Mouse (Mus musculus): Measurements from ENCODE around the gene Nup188. TPM values are rescaled to one million over a fixed set of nuclear protein-coding genes. Genes with fewer than 3 reads are reported as not detected.
A peak's percentile ranks its signal among the peaks of the same experiment; 100 is the strongest.

The Nup188 gene
- polyA plus RNA-seq, 1 experiment from 2014 or later, result 28.2 TPM

DNA sequence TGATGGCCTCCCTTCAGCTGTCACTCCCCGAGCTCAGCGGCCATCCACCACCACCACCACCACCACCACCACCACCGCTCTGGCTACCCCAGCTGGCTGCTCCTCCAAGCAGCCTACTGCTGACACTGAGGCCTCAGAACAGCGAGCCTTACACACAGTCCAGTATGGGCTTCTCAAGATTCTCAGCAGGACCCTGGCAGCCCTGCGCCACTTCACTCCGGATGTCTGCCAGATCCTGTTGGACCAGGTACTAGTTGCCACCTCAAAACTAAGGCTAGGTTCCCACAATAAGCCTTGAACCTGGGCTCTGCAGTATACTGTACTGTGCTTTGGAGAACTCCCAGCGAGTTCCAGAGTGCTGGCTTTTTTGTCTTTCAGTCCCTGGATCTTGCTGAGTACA is 56.3 kb downstream of the Nup188 start:
- Histone ChIP-seq H3K4me1 (no peaks in the 10 kb centered on the region), H3K9ac (no peak overlapping the region), H3K9me3 (no peaks in the 10 kb centered on the region), H3K4me2 (no peak overlapping the region), H3K4me3 (no peak overlapping the region), H3K27ac (no peak overlapping the region), H3K27me3 (no peaks in the 10 kb centered on the region), H3K36me3 (peaks cover 95% of the 10 kb centered on the region)
- no peak for ATAC-seq (ENCODE audit: insufficient number of reproducible peaks, low FRiP score, low TSS enrichment, low read depth)
- WGBS, result 92% methylated on average over 7 of the region's 7 CpGs

DNA sequence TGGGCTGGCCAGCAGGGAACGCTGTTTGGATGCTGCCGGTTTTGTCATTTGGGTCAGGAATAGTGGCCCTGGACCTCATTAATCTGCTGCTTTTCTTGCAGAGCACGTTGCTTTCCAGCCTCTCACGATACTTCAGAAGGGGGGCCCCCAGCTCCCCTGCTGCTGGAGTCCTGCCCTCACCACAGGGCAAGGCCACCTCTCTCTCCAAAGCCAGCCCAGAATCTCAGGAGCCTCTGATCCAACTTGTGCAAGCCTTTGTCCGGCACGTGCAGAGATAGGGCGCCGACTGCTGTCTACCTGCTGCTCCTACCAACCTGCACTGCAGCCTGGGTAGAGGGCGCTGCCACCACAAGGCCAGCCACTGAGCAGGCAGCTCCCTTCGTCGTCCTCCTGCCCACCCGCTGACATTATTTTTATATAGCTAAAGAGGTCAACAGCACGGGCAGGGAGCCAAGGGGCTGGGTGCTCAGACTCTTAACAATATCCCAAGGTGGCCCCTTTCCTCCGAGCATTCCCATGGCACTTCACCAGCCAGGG is 57.5 kb downstream of the Nup188 start:
- WGBS, result 74% methylated on average over 14 of the region's 14 CpGs
- H3K9me3 ChIP-seq, result no peaks in the 10 kb centered on the region
- peak overlapping the region; percentile 30; the same call in 1 of the 2 replicates for H3K27ac ChIP-seq
- no peaks in the 10 kb centered on the region for H3K27me3 ChIP-seq
- no peak for ATAC-seq (ENCODE audit: insufficient number of reproducible peaks, low FRiP score, low TSS enrichment, low read depth)
- no peaks in the 10 kb centered on the region for H3K4me1 ChIP-seq
- no peak overlapping the region for H3K9ac ChIP-seq
- H3K36me3 ChIP-seq, result peaks cover 98% of the 10 kb centered on the region
- no peak overlapping the region for H3K4me3 ChIP-seq
- no peak overlapping the region for H3K4me2 ChIP-seq

DNA sequence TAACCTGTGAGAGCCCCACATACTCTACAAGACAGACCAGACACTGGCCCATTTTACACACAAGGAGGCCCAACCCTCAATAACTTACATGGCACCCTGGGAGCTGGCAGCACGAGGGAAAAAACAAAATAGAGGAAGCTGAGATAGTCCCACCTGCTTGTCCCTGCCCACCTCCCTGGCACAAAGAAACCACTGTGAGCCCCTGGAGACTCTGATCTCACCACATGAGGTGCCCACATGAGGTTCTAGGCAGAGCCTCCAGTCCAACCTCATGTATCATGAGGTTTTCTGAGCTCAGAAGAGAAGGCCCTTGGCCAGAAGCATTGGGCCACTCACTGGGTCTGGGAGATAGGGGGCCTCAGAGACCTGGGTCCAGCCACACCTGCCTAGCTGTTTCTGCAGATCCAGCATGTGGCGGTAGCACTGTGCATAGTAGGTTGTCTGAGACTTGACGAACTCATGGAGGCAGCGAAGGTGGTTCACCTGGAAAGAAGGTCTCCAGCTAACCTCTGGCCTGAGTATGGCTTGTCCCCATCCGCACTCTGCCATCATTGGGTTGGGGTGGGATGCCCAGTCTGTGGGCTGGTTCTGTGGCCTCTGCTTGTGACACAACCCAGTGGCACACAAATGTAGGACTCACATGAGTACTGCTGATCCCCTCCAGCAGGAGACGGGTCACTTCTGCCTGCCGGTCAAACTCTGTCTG is 59.9 kb downstream of the Nup188 start:
- WGBS, result 89% methylated on average over 7 of the region's 7 CpGs
- Histone ChIP-seq H3K9me3 (no peaks in the 10 kb centered on the region), H3K36me3 (peaks cover 97% of the 10 kb centered on the region), H3K27ac (no peak overlapping the region), H3K27me3 (no peaks in the 10 kb centered on the region), H3K4me1 (no peaks in the 10 kb centered on the region), H3K4me2 (no peak overlapping the region), H3K9ac (no peak overlapping the region), H3K4me3 (no peak overlapping the region)
- ATAC-seq (ENCODE audit: insufficient number of reproducible peaks, low FRiP score, low TSS enrichment, low read depth), result no peak

DNA sequence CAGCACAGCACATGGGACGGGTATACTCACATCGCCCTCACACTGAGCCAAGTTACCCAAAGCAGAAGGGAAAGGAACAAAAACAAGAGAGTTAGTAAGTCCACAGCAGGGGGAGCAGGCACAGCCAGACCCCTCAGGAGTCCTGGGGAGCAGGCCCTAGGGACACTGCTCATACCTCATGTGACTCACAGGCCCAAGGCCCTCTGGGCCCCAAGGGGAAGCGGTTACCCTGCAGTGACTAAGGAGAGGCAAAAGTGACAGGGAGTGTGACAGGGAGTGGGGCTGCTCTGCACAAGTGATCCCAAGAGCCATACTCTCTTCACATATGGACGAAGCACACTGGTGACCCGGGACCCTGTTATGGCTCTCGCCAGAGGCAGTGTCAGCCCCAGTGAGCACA is 63.0 kb downstream of the Nup188 start:
- Histone ChIP-seq H3K4me1 (no peaks in the 10 kb centered on the region), H3K27ac (no peak overlapping the region), H3K27me3 (no peaks in the 10 kb centered on the region), H3K36me3 (peaks cover 87% of the 10 kb centered on the region), H3K4me3 (no peak overlapping the region), H3K9ac (no peak overlapping the region), H3K9me3 (no peaks in the 10 kb centered on the region), H3K4me2 (no peak overlapping the region)
- WGBS, result 86% methylated on average over 6 of the region's 6 CpGs
- ATAC-seq (ENCODE audit: insufficient number of reproducible peaks, low FRiP score, low TSS enrichment, low read depth), result no peak

DNA sequence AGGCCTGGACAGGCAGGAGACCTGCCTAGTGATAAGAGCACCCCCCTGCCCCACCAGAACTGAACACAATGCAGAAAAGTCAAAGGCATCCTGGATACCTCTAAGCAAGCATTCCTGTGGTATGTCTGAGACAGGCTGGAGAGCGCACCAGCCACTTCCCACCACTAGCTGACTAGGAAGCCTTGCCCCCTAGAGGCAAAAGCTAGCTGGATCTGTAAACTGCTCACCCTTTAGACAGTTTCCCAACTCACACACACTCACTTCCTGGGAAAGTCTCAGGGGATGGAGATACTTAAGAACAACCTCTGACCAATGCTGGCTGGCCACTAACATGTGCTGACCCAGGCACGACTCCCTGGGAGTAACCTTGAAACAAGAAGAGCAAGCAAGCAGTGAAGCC is 65.0 kb downstream of the Nup188 start:
- H3K36me3 ChIP-seq, result peaks cover 76% of the 10 kb centered on the region
- no peak for ATAC-seq (ENCODE audit: insufficient number of reproducible peaks, low FRiP score, low TSS enrichment, low read depth)
- no peak overlapping the region for H3K9ac ChIP-seq
- no peaks in the 10 kb centered on the region for H3K27me3 ChIP-seq
- no peak overlapping the region for H3K4me3 ChIP-seq
- no peaks in the 10 kb centered on the region for H3K9me3 ChIP-seq
- 73% methylated on average over 2 of the region's 2 CpGs for WGBS
- no peak overlapping the region for H3K4me2 ChIP-seq
- no peak overlapping the region for H3K27ac ChIP-seq
- H3K4me1 ChIP-seq, result peaks cover 4% of the 10 kb centered on the region; the same call in 1 of the 2 replicates

DNA sequence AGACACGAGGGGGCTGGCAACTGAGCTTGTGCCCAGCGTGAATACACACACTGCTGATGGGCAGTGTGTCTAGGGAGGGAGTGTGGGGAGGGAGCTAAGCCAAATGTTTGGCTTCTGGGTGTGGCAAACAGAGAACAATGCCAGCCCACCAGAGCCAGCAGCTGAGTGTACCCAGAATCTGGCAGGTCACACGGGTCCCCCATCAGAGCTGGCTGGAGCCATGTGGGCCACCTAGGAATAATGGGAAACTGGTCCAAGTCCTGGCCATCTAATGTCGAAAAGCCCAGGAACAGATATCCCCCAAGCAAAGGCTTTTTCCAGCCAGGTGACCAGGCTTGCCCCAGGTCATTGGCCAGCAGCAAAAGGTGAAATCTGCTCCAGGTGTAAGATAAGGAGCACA is 69.7 kb downstream of the Nup188 start:
- no peak overlapping the region for H3K9ac ChIP-seq
- H3K27ac ChIP-seq, result no peak overlapping the region
- peaks cover 29% of the 10 kb centered on the region for H3K36me3 ChIP-seq
- WGBS, result 59% methylated on average over 4 of the region's 4 CpGs
- peaks cover 31% of the 10 kb centered on the region for H3K4me1 ChIP-seq
- H3K27me3 ChIP-seq, result no peaks in the 10 kb centered on the region
- H3K4me3 ChIP-seq, result no peak overlapping the region
- no peak overlapping the region for H3K4me2 ChIP-seq
- ATAC-seq (ENCODE audit: insufficient number of reproducible peaks, low FRiP score, low TSS enrichment, low read depth), result no peak
- no peaks in the 10 kb centered on the region for H3K9me3 ChIP-seq

DNA sequence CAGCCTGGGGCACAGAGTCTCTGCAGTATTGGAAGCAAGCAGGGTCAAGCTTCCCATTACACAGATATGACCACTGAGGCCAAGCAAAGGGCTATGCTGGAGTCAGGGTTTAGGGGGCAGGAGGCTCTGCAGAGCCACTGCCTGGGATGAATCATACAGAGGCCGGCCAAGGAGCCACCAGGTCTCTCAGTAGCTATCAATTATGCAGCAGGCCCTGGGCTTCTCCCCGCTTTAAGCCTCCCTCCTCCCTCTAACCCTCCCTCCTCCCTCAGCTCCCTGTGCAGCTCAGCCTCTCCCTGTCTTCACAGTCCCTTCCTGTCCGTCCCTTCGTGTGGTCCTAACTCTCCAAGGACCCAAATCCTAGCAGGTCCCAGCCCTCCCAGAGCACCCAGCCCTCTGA is 70.1 kb downstream of the Nup188 start:
- Histone ChIP-seq H3K27me3 (no peaks in the 10 kb centered on the region), H3K27ac (no peak overlapping the region; the same call in 1 of the 2 replicates), H3K4me2 (no peak overlapping the region), H3K36me3 (peaks cover 27% of the 10 kb centered on the region), H3K4me1 (peaks cover 31% of the 10 kb centered on the region), H3K4me3 (no peak overlapping the region), H3K9me3 (no peaks in the 10 kb centered on the region), H3K9ac (no peak overlapping the region)
- no peak for ATAC-seq (ENCODE audit: insufficient number of reproducible peaks, low FRiP score, low TSS enrichment, low read depth)
- 48% methylated on average over 4 of the region's 4 CpGs for WGBS

DNA sequence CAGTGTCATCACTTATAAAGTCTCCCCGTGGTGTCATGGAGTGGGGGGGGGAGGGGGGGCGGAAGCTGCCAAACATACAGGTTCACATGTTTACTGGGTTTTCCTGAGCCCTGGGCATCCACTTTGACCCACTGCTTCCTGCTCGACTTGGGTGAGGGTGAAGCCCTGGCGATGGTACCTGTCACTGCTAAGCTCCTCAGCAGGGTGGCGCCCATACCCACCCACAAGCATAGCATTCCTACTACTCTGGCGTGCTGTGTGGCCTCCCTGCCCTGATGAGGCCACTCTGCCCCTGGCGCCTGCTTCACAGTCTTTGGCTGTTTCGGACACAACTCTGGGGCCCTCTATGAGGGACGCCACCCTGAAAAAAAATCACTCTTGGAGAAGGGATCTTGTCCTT is 70.7 kb downstream of the Nup188 start:
- H3K36me3 ChIP-seq, result peaks cover 25% of the 10 kb centered on the region
- WGBS, result 64% methylated on average over 9 of the region's 9 CpGs
- ATAC-seq (ENCODE audit: insufficient number of reproducible peaks, low FRiP score, low TSS enrichment, low read depth), result no peak
- no peaks in the 10 kb centered on the region for H3K27me3 ChIP-seq
- no peak overlapping the region for H3K27ac ChIP-seq
- H3K4me2 ChIP-seq, result no peak overlapping the region
- H3K9me3 ChIP-seq, result no peaks in the 10 kb centered on the region
- no peak overlapping the region for H3K9ac ChIP-seq
- peaks cover 31% of the 10 kb centered on the region for H3K4me1 ChIP-seq
- H3K4me3 ChIP-seq, result no peak overlapping the region

DNA sequence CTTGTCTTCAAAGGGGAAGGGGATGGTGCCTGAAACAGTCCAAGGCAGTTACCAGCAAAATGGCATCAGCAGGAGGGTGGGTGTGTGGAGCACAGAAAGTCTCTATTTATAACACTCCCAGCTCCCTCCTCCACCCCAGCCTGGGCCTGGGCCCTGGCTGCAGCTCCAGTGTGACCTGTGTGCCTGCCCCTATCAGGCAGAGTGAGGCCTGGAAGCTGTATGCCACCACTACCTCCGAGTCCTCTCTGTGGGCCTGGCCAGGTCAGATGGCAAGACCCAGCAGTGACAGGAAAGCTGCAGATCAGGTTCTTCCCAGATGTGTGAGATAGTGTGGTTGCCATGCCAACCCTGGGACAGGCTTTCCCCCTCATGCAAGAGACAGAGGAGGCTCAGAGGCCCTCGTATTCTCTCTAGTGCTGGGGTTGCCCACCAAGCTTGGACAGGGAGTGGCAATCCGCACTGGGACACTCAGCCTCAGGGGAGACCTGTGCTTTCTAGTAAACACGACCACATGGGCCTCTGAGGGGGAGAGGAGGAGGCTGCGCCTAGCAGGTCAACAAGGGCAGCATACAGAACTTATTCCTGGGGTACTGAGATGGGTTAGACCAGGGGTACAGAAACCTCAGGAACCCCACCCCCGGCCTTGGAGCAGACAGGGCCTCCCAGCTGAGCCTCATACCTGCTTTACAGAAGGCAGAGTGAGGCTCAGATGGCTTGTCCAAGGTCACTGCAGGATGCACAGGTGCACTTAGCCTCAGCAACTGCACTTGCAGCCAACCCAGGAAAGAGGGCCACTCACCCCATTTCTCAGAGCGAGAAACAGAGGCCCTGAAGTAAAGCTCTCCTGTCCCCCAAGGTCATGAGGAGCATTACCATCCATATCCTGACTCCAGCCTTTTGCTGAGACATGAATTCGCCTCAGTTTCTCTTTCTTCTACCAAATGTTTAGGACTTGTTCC is 71.6 kb downstream of the Nup188 start:
- Histone ChIP-seq H3K4me2 (peak overlapping the region; percentile 96), H3K27ac (peak overlapping the region; percentile 81; the same call in 1 of the 2 replicates), H3K4me3 (peak overlapping the region; percentile 79), H3K4me1 (peaks cover 31% of the 10 kb centered on the region), H3K27me3 (no peaks in the 10 kb centered on the region), H3K36me3 (peaks cover 20% of the 10 kb centered on the region), H3K9me3 (no peaks in the 10 kb centered on the region), H3K9ac (0 out of 2 replicates have a peak overlapping the region, but pooled peaks have one; percentile 75)
- no peak for ATAC-seq (ENCODE audit: insufficient number of reproducible peaks, low FRiP score, low TSS enrichment, low read depth)
- WGBS, result 49% methylated on average over 8 of the region's 8 CpGs

DNA sequence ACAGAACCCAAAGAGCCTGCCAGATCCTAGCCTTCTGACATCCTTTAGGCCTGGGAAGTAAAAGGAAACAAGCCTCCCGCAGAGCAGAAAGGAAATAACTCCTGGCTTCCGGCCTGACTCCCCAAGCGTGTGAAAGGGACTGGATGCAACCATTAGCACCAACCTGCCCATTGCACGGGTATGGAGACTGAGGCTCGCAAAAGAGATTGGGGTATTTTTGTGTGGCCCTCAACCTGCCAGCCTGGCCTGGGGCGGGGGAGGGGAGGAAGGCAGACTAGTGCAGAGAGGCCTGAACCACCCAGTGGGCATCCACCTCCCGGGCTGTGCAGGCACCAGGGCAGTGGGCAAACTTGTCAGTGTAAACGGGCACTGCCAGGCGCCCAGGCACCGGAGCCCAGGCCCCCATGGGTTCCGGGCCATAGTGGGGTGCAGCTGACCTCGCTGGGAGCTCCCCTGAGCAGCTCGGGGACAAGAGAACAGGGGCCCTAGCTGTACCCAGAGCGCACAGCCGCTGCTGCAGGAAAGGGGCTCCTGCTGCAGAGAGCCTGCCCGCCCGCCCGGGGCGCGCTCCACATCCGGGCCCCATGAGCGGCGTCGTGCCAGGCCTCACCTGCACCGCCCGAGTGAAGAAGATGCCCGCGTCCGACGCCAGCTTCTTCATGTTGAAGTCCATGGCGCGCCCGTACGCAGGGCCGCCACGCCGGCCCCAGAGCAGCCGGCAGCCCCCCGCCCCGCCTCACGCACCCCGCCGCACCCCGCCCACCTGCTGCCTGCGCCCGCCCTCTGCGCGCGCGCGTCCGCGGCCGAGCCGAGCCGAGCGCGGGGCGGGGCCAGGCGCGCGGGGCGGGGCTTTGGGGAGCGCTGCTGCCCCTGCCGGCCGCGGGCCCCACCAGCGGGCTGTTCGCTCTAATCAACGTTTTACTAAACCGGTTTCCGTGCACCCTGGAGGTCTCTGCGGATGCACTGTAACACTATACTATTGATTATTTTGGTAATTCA is 72.6 kb downstream of the Nup188 start, which contains the start of gene Sh3glb2:
Gene Sh3glb2, minus strand, starts transcription at position 805 of the 999 bp plus-strand sequence.
- Histone ChIP-seq H3K27ac (peak within 1 kb of the TSS; percentile 81), H3K9me3 (no peaks in the 10 kb centered on the region), H3K36me3 (peaks cover 10% of the 10 kb centered on the region), H3K4me1 (peaks cover 31% of the 10 kb centered on the region), H3K4me3 (peak within 1 kb of the TSS; percentile 79), H3K4me2 (peak within 1 kb of the TSS; percentile 96), H3K27me3 (no peaks in the 10 kb centered on the region), H3K9ac (peak within 1 kb of the TSS; percentile 75)
- peak; percentile 53 for ATAC-seq (ENCODE audit: insufficient number of reproducible peaks, low FRiP score, low TSS enrichment, low read depth)
- WGBS, result 2% methylated on average over 57 of the region's 73 CpGs

DNA sequence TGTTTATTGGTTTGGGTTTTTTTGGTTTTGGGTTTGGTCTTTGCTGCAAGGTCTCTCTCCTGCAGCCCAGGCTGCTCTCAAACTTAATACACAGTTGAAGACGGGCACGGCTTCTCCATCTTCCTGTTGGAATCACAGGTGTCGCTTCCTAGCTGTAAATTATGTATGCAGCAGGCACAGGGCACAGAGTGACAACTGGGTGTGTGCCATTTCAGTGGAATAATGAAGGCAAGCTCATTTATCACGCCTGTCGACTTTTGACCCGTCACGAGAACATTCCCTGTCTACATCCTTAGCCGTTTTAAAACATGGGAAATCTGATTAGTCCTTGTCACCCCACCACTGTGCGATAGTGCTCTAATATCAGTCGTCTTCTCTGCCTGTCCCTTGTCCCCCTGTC is 74.4 kb downstream of the Nup188 start:
- WGBS, result 60% methylated on average over 10 of the region's 10 CpGs
- no peaks in the 10 kb centered on the region for H3K27me3 ChIP-seq

More for the DNA sequence above, 74.4 kb downstream of the Nup188 start:
- H3K4me3 ChIP-seq, result no peak overlapping the region
- no peak for ATAC-seq (ENCODE audit: insufficient number of reproducible peaks, low FRiP score, low TSS enrichment, low read depth)
- H3K27ac ChIP-seq, result no peak overlapping the region
- peaks cover 44% of the 10 kb centered on the region for H3K4me1 ChIP-seq
- H3K9ac ChIP-seq, result no peak overlapping the region
- H3K4me2 ChIP-seq, result no peak overlapping the region
- H3K36me3 ChIP-seq, result no peaks in the 10 kb centered on the region
- H3K9me3 ChIP-seq, result no peaks in the 10 kb centered on the region
